11 mouse cellular contexts compared by ENCODE assay signal in genomic region chr3:33090001-33090400, GRCm38 (mm10). TPM values are rescaled to one million over a fixed set of nuclear protein-coding genes. Genes with fewer than 3 reads are reported as not detected.
DNase-seq lines count a peak whose midpoint lies in the region; ATAC-seq and TF ChIP-seq lines count a peak whose summit lies in the region.
"Had no signal": no experiment of that assay in that cellular context is flagged by ENCODE, and none has a peak within 500 bp of the region (broad histone marks: within the 10 kb centered on the region; RNA-seq: fewer than 3 reads in every experiment).

No protein-coding gene starts in this region.

- H3K36me3 ChIP-seq in heart, embryonic 13.5 days, result no peaks in the 10 kb centered on the region
- no peaks in the 10 kb centered on the region for H3K36me3 ChIP-seq in forebrain, postnatal 0 days (ENCODE audit: insufficient read depth)
- H3K36me3 ChIP-seq in midbrain, embryonic 16.5 days (ENCODE audit: control insufficient read depth, insufficient read depth, low read length), result no peaks in the 10 kb centered on the region

- peak overlapping the region; percentile 43 for H3K4me2 ChIP-seq in heart, embryonic 13.5 days
- peak overlapping the region; percentile 41 for H3K4me2 ChIP-seq in forebrain, postnatal 0 days (ENCODE audit: low read depth)
- peak overlapping the region; percentile 38 for H3K4me2 ChIP-seq in midbrain, embryonic 16.5 days (ENCODE audit: low read length)

- peak overlapping the region; percentile 14; the same call in 1 of the 2 replicates for H3K4me3 ChIP-seq in heart, embryonic 13.5 days
- H3K4me3 ChIP-seq in forebrain, postnatal 0 days (ENCODE audit: low read depth, low read length), result 0 out of 2 replicates have a peak overlapping the region, but pooled peaks have one; percentile 11
- H3K4me3 ChIP-seq in midbrain, embryonic 16.5 days (ENCODE audit: low read depth, low read length), result peak overlapping the region; percentile 0; the same call in 1 of the 2 replicates

- H3K9me3 ChIP-seq in heart, embryonic 13.5 days, result no peaks in the 10 kb centered on the region
- H3K9me3 ChIP-seq in forebrain, postnatal 0 days (ENCODE audit: low read length), result no peaks in the 10 kb centered on the region
- no peaks in the 10 kb centered on the region for H3K9me3 ChIP-seq in midbrain, embryonic 16.5 days (replicated peaks; ENCODE audit: control insufficient read depth, low read length, poor library complexity, severe bottlenecking)

- intact Hi-C loops in gastrocnemius, postnatal 36 days (cut with DNase I), result no loop called here

- TF ChIP-seq CTCF in forebrain, postnatal 0 days (IDR thresholded peaks at IDR 0.05; ENCODE audit: low read depth), result no peak

- no peak for DNase-seq in heart, adult 8-10 months (ENCODE audit: low spot score)
- peak; percentile 90 for DNase-seq in brain, adult 2 months (ENCODE audit: low read depth, low spot score)
- DNase-seq in forebrain, postnatal 0 days, result peak; percentile 48
- no peak for DNase-seq in adipocyte (ENCODE audit: low spot score)
- no peak for DNase-seq in spleen, adult 18-20 months
- DNase-seq in gastrocnemius, postnatal 36 days, result no peak
- DNase-seq: kidney, postnatal 10 days; lung, adult 18-20 months had no signal

- 38% methylated on average over 9 of the region's 9 CpGs for WGBS in heart, embryonic 13.5 days
- 5% methylated on average over 9 of the region's 9 CpGs for WGBS in forebrain, postnatal 0 days
- WGBS in midbrain, embryonic 16.5 days, result 14% methylated on average over 9 of the region's 9 CpGs

- ATAC-seq in heart, embryonic 13.5 days (ENCODE audit: extremely low read depth, insufficient number of reproducible peaks, low FRiP score, low TSS enrichment), result no peak
- ATAC-seq in forebrain, postnatal 0 days, result peak; percentile 90
- ATAC-seq in midbrain, embryonic 16.5 days, result peak; percentile 75
- ATAC-seq: CD4-positive, CD25-positive, alpha-beta regulatory T cell, adult 4 months had no signal

- no peak overlapping the region for H3K9ac ChIP-seq in heart, embryonic 13.5 days
- H3K9ac ChIP-seq in forebrain, postnatal 0 days, result 0 out of 2 replicates have a peak overlapping the region, but pooled peaks have one; percentile 7
- H3K9ac ChIP-seq in midbrain, embryonic 16.5 days (ENCODE audit: low read depth, low read length), result no peak overlapping the region

- no peak overlapping the region for H3K27ac ChIP-seq in heart, embryonic 13.5 days (replicated peaks)
- H3K27ac ChIP-seq in forebrain, postnatal 0 days (ENCODE audit: low read depth, low read length), result no peak overlapping the region
- no peak overlapping the region for H3K27ac ChIP-seq in midbrain, embryonic 16.5 days (ENCODE audit: low read length)

- no peaks in the 10 kb centered on the region for H3K4me1 ChIP-seq in heart, embryonic 13.5 days
- no peaks in the 10 kb centered on the region for H3K4me1 ChIP-seq in forebrain, postnatal 0 days (ENCODE audit: insufficient read depth)
- H3K4me1 ChIP-seq in midbrain, embryonic 16.5 days (ENCODE audit: control insufficient read depth, insufficient read depth, low read length), result no peaks in the 10 kb centered on the region

- no peaks in the 10 kb centered on the region for H3K27me3 ChIP-seq in heart, embryonic 13.5 days (replicated peaks)
- no peaks in the 10 kb centered on the region for H3K27me3 ChIP-seq in forebrain, postnatal 0 days (ENCODE audit: insufficient read depth, low read length)
- H3K27me3 ChIP-seq in midbrain, embryonic 16.5 days (ENCODE audit: control insufficient read depth, insufficient read depth, low read depth, low read length), result no peaks in the 10 kb centered on the region

RNA-seq across cellular contexts. Expression of gene Pex5l, which starts 53.0 kb away (rescaled TPM):
- polyA plus RNA-seq in heart, embryonic 13.5 days (2015; fragmentation: Nextera tagmentation; extraction: Ambion mirVana), result not detected in 2 replicates
- total RNA-seq in heart, adult 8-10 months (2022), result under 1 TPM; 0.11 to 0.66 (median 0.31) TPM
- 23.9 and 32.7 TPM in 2 replicates for total RNA-seq in forebrain, postnatal 0 days (2014; rRNA removed)
- polyA plus RNA-seq in forebrain, postnatal 0 days (2015; fragmentation: Nextera tagmentation; extraction: Ambion mirVana), result 2.6 and 3.3 TPM in 2 replicates
- 2.1 and 2.9 TPM in 2 replicates for polyA plus RNA-seq in midbrain, embryonic 16.5 days (2015; fragmentation: Nextera tagmentation; extraction: Ambion mirVana)
- under 1 TPM; 0.31 to 0.54 TPM for total RNA-seq in gastrocnemius, postnatal 36 days (2021)
- polyA plus RNA-seq: CD4-positive, CD25-positive, alpha-beta regulatory T cell, adult 4 months had no signal

Comparison
In these comparisons a context has a peak if more than half of its experiments do, and no peak if none do; other contexts are left out.
1. DNase-seq: peak in brain, adult 2 months (single experiment) and forebrain, postnatal 0 days (single experiment); none in heart, adult 8-10 months (single experiment), adipocyte (single experiment), spleen, adult 18-20 months (0 of 2) and gastrocnemius, postnatal 36 days (0 of 2).
2. RNA of gene Pex5l, which starts 53.0 kb away (total RNA-seq): 23.9 to 32.7 TPM in forebrain, postnatal 0 days; 0.31 to 0.54 TPM in gastrocnemius, postnatal 36 days and 0.11 to 0.66 TPM in heart, adult 8-10 months; every median in the first group is over 10 times any median in the second.
3. Peak in every context shown above with its lines, with median percentiles within 50 percentile points of each other: H3K4me2 ChIP-seq and H3K4me3 ChIP-seq.